Mouse (Mus musculus) retina, postnatal 1 day (tissue): ENCODE data around the gene Naa35.

ENCODE experiments used
- DNase-seq: peaks from one replicate; pipeline ENCODE4 v3.0.0-alpha.2; 2012

Gene Naa35

DNA sequence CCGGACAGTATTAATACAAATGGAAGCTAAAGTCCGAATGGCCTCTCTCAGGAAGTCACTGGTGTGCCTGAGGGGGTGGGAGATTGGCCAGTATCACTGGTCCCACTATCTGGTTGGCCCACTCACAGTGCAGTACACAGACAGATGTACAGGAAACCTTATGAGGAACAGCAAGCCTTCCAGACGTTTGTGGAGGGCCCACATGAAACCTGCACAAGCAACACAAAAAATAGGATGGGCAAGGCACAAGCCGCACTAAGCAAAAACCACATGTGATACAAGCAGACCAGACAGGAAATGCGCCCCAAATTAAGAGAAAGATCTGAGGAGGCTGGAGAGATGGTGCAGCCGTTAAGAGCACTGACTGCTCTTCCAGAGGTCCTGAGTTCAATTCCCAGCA lies 87.2 kb downstream of the Naa35 start:
- DNase-seq = no peak

DNA sequence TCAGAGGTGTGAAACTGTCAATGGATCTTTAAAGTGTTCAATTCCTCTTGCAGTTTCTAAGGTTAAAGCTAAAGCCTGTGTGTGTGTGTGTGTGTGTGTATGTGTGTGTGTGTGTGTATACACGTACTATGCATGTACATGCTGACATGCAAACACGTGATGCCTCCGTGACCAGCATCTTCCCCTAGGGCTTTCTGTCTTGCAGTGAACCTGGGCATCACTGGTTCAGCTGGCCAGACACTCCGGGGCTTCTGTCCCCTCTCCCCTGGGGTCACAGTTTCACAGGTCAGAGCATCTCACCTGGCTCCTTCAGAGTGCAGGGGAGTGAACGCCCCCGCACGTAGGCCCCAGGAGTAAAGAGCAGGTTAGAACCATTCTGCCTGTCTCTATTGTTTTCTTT lies 88.5 kb downstream of the Naa35 start:
- DNase-seq = peak; percentile 40

DNA sequence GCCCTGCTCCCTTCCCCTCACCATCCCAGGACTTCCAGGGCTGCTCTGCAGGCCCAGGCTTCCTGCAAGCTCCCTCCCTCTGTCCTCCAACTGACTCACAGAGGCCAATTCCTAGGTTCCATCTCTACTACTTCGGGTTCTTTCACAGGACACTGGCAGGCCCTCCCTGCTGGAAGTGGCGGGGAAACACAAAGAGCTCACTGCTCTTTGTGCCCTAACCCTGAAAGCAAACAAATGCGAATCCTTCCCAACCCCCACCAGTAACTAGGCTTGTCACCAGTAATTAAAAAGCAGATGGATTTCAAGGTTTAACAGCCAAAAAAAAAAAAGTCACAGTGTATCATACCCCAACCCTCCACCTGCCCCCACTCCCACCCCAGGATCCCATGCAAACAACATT lies 89.2 kb downstream of the Naa35 start:
- DNase-seq = peak; percentile 51

DNA sequence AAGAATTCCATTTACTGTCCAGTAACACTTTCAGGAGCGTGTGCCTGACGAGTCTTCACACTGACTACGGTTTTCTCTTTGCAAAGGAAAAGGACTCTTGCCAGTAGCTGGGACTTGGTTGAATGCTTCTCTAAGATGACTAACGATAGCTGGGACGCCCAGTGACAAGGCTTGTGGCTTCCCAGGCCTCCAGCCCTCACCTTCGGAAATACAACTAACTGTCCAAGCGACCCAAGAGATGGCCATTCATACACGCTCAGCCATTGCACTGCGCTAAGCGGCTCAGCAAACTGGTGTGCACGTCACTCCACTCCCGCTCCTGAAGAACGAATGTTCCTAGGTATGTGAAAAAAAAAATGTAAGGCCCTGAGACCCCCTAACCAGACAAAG lies 89.7 kb downstream of the Naa35 start:
- peak; percentile 58 for DNase-seq

DNA sequence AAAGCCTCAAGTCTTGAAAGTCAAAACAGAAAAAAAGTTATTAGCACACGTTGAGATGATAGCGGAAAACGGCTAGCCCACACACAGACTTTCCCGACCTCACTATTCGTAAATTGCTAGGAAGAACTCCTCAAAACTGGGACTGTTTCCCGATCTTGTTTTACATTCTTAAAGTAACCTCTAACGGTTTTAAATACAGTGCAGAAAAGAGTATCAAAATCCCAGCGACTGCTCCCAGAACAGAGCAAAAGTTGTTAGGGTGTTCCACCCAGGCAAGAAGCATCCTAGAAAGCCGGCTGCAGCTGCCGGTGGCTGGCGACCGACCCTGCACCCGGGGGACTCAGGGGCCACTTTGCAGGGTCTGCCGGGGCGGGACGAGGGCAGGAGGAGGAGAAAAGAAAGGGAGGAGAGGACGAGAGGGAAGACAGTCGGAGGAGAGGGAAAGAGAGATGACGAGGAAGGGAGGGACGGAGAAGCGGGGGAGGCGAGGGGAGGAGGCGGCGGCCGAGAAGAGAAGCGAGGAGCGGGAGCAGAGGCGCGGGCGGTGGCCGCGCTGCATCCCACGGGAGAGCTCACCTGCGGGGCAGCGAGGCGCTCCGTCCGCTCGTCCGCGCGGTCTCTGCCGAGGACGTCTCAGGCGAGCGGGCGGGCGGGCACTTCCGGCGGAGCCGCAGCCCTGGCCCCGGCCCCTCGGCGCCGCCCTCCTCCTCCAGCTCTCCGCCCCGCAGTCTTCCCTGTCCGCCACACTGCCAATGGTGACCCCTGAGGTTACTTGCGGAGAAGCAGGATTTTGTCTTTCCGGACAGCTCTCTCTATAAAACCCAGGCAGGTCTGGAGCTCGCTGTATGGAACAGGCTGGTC lies 90.3 kb downstream of the Naa35 start, which contains the start of gene Golm1:
TSS of gene Golm1 (minus strand) at position 661 of the 861 bp plus-strand sequence.
- peak; percentile 79 for DNase-seq

DNA sequence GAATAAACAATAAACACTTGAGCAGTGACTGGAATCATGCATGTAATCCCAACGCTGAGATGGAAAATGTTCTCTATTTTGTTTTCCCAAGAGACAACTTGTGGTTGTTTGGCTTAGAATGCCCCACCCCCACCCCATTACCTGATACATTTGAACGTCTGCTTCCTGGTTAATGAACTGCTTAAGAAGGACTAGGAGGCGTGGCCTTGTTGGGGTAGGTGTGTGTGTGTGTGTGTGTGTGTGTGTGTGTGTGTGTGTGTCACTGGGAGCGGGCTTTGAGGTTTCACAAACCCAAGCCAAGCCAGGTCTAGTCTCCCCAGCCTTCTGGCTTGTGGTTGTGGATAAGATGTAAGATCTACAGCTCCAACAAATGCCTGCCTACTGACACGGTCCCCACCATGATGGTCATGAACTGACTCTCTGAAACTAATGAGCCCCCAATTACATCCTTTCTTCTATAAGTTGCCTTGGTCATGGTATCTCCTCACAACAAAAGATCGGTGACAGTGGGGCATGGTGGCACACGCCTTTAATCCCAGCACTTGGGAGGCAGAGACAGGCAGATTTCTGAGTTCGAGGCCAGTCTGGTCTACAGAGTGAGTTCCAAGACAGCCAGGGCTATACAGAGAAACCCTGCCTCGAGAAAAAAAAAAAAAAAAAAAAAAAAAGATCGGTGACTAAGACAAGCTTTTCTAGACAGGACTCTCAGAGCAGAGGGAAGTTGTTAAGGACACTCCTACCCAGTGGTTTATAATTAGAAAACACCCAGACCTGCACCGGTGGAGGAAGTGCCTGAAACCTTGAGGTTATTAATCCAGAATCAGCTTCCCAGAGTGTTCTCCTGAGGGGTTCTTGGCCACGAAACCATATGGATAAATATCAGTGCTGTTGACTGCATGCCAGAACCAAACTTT lies 91.5 kb downstream of the Naa35 start:
- DNase-seq = no peak

DNA sequence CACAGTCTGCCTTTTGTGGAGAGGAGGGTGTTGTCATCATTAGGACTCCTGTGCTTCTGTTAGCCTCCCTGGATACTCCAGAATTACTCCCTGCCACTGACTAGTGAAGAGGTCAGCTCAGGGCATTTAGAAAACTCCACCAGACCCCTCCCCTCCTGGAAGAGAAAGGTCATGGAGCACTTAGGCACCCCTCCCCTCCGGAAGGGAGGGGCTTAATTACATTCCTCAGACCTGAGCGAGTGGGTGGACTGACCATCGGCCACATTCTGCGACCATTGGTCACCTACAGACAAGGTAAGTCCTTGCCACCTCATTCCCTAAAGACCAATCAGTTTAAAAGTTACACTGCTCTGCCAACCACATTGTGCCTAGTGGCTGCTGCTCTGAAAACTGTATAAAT lies 94.2 kb downstream of the Naa35 start:
- DNase-seq = no peak

DNA sequence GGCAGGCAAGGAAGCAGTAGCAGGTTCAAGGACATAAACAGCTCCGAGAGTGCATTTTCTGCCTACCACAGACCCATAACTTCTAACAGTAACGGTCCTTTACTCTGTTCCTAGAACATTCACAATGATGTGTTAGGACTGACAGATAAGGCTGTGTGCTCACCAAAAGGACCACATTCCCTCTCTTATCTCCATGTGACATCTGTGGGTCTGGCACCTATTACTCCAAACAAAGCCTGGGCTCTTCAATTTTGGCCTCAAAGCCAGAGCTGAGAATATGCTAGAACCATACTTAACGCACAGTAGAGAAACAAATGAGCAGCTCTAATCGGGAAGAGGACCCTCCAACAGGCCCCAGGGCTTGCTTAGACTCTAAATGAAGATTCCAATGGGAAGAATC lies 94.8 kb downstream of the Naa35 start:
- DNase-seq = no peak

DNA sequence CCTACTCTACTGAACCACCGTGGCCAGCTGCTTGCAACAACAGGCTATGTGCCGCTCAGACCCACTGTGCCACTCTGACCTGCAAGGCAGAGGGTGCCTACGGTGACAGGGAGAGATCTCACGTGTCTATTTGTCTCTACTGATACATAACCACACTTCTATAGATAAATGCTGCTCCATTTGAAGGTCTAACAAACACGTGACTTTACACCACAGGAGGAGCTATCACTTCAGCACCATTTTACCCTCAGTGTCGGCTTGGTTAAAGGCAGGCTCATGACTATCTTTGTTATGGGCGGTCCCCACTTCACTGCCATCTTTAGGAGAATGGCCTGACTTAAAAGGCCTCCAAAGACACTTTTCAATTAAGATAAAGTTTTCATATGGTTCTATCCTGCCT lies 97.6 kb downstream of the Naa35 start:
- DNase-seq = no peak

DNA sequence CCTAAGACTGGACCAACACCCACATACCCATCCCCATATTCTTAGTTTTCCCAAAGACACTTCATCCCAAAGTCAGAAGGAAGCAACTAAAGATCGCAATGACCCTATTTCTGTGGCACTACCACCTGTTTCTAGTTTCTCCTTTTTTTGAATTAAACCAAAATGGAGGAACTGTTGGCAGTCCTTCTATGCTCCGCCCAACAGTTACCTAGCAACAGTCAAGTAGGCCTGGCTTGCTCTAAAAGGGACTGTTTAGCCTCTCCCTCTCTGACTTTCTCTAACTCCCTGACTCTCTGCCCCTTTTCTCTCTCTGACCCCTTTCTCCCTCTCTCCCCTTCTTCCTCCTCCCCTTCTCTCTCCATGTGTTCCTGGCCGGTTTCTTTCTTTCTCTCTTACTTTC lies 100.2 kb downstream of the Naa35 start:
- DNase-seq = no peak
